Mouse (Mus musculus) layer of hippocampus, postnatal 14 days (tissue): ENCODE results near the gene Nrg4. TPM values are rescaled to one million over a fixed set of nuclear protein-coding genes. Genes with fewer than 3 reads are reported as not detected.

Experiments
- DNase-seq, 2 experiments: peaks; one replicate each; pipeline ENCODE4 v3.0.0; 2021 to 2022; ENCODE audit warnings: low spot score in 2 of 2, mixed read lengths in 1 of 2
- total RNA-seq, 2 experiments: library from RNA; stranded (reverse); gene quantifications; 2 replicates each; pipeline ENCODE4 v1.2.3; 2021

The Nrg4 gene
- total RNA-seq, 2 experiments from 2014 or later, result 0.39 to 0.76 TPM

- DNase-seq, result no peak
Measured at GRCm38 (mm10) chr9:55217381-55217780, 109.3 kb downstream of the Nrg4 start.

DNA sequence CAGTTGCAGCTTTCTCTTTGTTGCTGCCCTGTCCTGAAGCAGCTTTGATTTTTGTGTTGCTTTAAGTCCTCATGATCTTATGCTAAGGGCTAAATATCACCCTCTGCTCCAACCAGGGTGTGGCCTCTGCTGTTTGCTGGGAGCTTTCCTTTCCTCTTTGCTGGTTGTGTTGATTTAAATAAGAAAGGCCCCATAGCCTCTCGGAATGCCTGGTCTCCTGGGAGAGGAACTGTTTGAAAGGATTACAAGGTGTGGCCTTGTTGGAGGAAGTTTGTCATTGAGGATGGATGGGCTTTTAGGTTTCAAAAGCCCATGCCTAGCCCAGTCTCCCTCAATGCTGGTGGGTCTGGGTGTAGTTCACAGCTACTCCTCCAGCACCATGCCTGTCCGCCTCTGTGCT, 110.6 kb downstream of the Nrg4 start:
- no peak for DNase-seq

DNA sequence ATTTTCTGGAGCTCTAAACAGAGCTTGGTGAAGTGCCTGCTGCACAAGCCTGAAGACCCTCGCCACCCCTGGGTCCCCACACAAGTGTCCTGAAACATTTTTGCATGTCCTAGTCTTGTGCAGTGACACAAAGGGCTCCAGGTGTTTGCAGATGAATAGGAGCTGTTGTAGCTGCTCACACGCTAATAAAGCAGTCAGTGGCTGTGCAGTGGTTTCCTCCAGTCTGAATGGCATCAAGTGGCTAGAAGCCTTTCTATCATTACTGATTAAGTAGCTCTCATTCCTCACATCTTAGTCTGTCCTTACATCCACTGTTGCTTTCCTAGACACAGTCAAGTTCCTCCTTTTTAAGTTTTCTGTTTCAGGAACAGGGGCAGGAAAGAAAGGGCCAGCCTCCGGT, 111.0 kb downstream of the Nrg4 start:
- DNase-seq, result no peak

GRCm38 (mm10) chr9:55215056-55215455, 111.6 kb downstream of the Nrg4 start:
- no peak for DNase-seq

DNA sequence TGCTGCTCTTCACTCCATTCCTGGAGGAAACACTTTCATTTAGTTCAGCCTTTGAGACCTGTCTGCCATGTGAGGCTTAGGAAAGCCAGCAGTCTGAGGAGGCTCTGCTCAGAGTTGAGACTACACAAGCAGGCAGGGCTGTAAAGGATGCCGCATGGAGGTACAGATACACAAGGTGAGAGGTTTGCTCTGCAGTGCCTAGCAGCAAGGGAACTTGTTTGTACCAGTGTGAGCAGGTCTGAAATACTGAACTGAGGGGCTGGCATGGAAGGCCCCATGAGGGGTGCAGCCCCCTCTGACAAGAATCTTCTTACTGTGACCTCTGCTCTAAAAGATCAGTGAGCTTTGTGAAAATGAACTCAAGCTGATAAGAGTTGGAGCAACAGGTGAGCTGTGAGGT, 113.2 kb downstream of the Nrg4 start:
- DNase-seq, result no peak

DNA sequence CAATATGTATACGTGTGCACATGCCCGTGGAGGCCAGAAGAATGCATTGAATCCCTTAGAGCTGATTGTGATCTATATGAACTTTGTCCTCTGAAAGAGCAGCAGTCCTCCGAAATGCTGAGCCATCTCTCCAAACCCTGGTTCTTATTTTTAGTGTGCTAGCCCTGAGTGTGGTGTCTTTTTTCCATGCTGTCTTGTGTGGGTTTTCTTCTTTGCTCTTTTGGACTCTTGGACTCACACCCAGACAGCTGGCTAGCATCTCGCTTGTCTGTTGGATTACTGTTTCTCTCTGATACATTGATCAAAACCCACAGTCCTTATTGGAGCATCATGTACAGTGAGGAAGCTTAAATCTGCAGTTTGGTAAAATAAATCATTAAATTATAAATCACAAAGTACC, 115.0 kb downstream of the Nrg4 start:
- DNase-seq, result no peak

DNA sequence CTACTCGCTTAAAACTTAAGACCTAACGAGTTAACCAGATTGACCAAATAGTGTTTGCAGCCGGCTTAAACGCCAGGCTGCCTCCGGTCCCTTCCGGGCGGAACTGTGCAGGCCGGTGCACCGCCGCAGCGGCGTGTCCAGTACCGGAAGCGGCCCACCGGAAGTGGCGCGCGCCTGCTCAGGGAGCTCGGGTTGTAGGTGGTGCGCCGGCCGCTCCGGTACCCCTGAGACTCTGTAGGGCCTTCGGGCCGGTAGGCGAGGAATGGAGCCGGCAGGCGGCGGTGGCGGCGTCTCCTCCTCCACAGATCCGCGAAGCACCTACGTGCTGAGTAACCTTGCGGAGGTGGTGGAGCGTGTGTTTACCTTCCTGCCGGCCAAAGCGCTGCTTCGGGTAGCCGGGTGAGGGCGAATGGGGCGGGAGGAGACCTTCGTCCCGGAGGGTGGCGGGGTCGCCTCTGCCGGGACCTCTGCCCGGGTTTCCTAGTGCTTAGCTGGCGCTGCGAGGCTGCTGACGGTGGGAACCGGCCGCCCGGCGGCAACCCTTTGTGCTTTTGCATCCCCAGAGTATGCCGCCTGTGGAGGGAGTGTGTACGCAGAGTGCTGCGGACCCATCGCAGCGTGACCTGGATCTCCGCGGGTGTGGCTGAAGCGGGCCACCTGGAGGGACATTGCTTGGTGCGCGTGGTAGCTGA, 117.7 kb downstream of the Nrg4 start, which contains the start of gene Fbxo22:
Fbxo22 (plus strand) TSS at position 136 of the 692 bp plus-strand sequence.
- peak; percentile 79 to 82 for DNase-seq

DNA sequence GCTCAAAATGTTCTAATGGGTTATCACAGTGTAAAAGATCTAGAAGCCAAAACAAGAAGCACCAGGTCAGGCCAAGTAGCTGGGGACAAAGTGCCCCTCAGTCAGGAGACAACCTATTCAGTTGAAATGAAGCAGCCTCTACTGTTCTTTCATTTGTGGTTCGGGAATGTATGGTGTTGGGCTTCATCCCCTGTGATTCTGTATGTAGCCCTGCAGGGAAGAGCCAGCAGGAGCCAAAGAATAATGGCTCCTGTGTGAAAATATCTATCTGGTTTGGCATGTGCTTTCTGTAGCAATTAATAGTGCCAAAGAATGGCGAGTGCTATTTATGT, 118.2 kb downstream of the Nrg4 start:
- no peak for DNase-seq

- DNase-seq, result no peak
Measured at GRCm38 (mm10) chr9:55199348-55199747, 127.3 kb downstream of the Nrg4 start.

- no peak for DNase-seq
Measured at GRCm38 (mm10) chr9:55198260-55198659, 128.4 kb downstream of the Nrg4 start.

DNA sequence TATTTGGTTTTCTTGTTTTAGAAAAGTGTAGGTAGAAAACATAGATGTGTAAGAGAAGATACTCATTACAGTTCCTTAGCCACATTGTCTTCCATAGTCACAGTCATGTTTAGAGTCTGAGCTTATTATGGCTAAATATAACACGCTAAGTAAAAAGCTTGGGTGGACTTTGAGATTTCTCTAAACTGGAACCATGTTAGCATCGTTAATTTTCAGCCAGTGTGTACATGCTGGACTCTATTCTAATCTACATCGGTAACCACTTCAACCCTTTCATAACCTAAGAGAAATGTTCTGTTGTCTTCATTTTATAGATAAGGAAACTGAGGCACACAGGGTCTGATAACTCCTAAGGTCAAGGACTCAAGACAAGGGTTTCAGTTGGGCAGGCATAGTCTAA, 130.8 kb downstream of the Nrg4 start:
- no peak for DNase-seq

- no peak for DNase-seq
Measured at GRCm38 (mm10) chr9:55174235-55174634, 152.4 kb downstream of the Nrg4 start.

GRCm38 (mm10) chr9:55172195-55172685, 154.4 kb downstream of the Nrg4 start:
- no peak for DNase-seq

DNA sequence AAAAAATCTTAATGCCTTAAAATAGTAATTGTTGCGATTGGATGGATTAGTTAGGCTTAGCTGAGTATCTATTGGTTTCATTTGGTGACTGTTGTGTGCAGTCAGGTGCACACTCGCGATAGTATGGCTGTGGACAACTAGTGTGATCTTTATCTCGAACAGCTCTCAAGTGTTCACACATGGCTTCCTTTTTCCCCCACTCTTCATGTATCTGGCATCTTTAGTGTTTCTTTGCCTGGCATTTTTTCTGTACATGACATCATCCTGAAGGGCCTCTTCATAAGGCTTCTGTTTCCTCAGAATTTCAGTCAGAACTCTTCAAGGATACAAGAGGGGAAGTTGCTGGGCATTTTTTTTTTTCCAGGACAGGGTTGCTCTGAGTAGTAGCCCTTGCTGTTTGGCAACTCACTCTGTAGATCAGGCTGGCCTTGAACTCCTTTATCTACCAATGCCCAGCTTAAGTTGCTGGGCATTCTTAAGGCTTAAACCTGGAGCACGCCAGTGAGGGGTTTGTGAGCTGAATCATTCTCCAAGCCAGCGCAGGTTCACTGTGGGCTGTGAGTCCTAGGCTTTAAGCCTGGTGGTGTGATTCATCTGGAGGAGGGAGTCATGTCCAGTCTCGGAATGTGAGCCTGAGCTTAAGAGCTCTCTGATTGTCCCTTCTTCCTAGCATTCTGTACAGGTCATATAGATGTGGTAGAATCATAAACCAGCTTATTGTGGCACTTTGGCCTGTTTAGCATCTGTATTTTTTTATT, 155.8 kb downstream of the Nrg4 start:
- DNase-seq, result no peak

Other genes with a start within 250 kb of the Nrg4 start
- gene Ube2q2, start 178.0 kb downstream of the Nrg4 start, total RNA-seq, result 10 to 100 TPM; 49.2 to 55.2 TPM
- gene Fbxo22, start 117.9 kb downstream of the Nrg4 start, total RNA-seq, result 10 to 100 TPM; 37.7 to 40.0 TPM
- 1 to 10 TPM; 5.7 to 7.5 TPM for gene Tmem266, start 69 bp upstream of the Nrg4 start, total RNA-seq
- gene Etfa, start 185.4 kb upstream of the Nrg4 start, total RNA-seq, result 10 to 100 TPM; 52.1 to 54.6 TPM
- not detected for gene Isl2, start 211.8 kb upstream of the Nrg4 start, total RNA-seq